Mouse (Mus musculus) telencephalon, adult 2 months (tissue): ENCODE data around the gene Ptx4.
A peak's percentile ranks its signal among the peaks of the same experiment; 100 is the strongest.

Experiments
- DNase-seq: peaks from one replicate; pipeline ENCODE4 v3.0.0-alpha.2; 2011; ENCODE audit warnings: low read depth, low spot score

Gene Ptx4

DNA sequence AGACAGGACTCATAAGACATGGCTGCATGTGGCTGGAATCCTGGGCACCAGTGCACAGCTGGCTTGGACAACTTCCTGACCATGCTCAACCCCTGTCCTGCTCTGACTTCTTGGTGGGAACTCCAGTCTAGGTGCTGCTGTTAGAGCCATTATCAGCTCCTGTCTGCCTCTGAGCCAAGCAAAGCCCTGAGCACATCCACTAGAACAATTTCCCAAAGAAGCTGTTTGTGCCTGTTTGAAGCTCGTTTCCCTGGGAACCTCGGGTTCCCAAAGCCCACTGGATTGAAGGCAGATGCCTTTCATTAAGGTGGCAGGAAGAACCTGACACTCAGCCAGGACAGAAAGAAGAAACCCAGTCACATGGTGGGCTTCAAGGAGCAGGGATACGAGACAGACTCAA lies at the start of gene Ptx4:
Gene Ptx4, plus strand, starts transcription at position 355 of the 400 bp plus-strand sequence.
- DNase-seq: no peak

DNA sequence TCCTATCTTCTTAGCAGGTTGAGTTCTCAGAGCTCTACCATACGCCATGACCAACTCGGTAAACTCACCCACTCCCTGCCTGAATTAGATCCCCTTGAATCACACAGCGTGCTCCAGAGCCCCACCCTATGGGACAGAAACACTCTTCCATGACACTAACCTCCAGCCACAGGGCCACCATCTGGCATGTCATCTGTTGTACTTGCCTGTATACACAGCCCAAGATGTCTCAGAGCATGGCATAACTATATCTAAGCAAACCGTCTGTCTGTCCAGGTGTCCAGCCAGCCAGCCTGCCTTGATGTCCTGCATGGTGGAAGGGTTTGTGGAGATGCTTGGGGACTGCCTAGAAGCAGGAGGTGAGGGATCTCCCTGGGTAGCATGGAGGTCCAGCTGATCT lies 43.7 kb upstream of the Ptx4 start:
- DNase-seq: no peak

DNA sequence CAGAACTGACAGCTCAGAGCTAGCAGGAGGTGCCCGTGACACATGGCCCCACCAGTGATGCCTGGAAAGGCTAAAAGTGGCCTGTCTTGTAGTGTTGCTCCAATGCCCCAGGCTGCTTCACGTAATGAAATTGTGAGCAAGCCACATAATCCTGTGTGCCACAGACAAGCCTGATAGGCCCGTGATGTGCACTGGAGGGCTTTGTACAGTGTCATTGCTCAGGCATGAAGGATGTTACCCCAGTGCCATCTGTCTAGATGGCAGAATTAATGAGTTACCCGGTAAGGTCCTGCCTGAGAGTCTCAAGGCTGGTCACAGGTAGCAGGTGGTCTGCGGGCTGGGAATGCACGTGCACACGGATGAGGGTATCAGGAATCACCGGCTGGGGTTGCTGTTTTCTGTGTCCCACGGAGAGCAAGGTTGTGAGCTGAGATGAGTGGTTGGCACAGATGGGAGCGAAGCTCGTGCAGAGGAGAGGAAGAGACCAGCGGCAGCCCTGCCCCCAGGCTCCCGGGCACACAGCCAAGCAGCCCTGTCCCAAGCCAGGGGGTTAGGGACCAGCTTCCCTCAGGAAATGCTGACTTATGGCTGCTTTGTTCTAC lies 42.7 kb upstream of the Ptx4 start:
- no peak for DNase-seq

DNA sequence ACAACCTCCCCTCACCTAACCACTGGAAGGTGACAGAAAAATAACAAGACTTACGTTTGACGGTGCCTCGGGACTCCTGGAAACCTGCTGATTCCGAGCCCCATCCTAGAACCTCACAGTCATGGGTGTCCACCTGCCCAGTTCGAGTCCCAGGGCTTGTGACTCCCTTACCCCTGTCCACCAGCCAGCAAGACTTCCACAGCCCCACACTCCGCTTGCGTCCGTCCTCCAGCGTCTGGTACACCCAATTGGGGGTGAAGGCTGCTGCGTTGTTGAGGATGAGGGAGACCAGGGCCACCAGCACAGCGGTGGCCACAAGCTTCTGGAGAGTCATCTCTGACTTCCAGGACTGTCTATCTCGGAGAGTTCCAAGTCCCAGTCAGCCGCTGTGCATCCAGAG lies 40.4 kb upstream of the Ptx4 start:
- DNase-seq: no peak

DNA sequence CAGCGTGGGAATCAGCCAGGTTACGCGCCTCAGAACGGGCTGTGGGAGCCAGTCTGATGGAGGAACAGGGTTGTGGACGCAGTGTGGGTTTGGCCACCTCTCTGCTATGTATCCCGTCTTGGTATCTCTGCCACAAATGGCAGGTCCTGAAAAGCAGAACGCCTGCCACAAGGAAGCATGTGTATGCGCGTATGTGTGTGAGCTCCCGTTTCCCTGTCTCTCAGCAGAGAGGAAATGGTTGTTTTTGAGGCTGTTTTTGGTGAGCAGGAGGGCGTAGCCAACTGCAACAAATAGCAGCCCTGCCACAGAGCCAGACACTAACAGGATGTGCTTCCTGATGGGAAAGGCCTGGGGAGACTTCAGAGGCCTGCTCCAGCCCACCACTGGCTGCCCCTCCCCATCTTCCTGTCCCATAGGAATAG lies 39.6 kb upstream of the Ptx4 start:
- DNase-seq: no peak

DNA sequence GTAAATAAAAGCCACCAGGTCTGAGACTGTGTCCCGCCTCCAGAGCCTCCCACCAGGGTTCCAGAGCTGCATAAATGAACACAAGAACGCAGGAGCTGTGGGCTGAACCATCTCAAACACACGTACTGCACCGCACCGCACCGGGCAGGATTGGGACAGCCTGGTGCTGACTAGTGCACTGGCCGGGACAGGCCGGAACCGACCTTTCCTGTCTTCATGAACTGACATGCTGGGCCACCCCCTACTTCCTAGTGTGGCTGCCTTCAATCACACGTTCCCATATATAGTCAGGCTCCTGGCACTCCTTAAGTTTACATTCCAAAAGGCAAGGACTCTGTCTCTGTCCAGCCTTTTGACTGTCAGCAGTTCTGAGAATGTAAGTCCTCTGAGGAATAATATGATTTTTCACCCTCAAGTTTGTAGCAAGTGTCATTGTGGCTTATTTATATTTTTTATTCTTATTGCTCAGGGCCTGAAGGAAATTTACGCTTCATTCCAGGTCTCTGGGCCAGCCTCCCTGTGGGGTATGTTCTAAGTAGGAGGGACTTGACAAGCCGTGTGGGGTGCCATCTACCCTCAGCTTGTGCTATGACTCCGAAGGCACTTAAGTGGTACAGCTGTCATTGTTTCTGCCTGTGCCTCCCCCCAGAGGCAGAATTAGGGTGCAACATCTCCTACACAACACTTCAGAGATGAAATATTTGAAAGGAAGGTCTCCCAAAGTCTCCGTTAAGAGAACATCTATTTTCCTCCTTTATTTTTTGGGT lies 38.3 kb upstream of the Ptx4 start:
- DNase-seq: peak; percentile 55

DNA sequence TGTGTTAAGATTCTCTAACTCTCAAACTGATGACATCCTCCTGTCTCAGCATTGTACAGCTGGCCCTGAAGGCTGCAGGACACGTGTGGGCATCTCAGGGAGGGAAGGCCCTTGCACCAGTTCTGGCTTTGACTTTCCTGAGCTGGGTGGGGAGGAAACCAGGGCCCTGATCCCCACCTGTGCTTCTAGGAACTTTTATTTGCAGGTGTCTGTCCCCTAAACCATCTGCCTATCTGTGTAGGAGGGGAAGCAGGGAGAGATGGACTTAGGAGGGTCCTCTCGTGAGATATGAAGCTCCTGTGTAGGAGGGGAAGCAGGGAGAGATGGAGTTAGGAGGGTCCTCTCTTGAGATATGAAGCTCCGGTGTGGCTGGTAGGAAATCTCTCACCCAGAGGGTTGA lies 37.7 kb upstream of the Ptx4 start:
- no peak for DNase-seq

DNA sequence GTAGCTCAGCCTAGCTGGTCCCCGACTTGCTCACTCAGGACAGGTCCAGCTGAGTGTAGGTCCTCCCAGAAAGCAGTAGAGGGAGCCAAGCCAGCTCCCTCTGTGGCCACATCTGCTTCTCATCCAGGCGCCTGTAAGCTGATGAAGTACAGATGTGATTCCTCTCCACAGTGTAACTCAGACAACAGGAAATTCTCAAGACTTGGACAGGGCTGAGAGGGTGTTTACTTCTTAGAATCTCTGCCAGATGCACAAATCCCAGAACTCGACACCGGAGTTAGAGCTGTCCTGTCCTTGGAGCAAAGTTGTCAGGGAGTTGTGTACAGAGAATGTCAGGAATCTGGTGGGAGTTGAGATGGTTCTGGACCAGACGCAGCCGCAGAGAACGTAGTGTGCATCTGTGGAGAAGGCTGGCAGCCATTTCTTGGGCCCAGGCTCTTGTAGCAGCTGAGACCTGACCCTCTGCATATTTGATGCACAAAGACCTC lies 37.1 kb upstream of the Ptx4 start, which contains the start of gene Tmem204:
Gene Tmem204, minus strand, starts transcription at position 148 of the 488 bp plus-strand sequence.
- DNase-seq: no peak

DNA sequence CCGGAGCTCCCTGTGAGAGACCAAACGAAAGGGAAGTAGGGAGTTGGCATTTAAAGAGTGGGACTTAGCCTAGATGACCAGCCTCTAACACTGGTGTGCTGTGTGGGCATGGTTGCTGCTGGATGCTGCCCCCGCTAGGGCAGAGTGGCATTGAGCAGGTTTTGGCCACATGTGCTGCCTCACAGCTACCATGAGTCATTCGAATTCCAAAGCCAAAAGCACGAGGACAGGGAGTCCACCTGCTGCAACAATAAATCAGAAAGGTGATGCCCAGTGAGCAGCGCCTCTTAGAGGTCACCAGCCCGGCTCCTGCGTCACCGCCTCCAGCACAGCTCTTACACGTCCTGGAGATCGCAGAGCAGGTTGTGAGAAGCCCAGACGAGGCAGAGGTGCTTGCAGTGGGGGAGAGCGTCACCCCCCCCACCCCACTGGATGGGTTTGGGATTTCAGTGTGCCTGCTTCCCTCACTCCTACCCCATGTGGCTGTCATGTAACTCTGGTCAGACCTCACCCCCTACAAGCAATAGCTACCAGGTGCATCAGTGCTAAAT lies 35.6 kb upstream of the Ptx4 start:
- DNase-seq: no peak

DNA sequence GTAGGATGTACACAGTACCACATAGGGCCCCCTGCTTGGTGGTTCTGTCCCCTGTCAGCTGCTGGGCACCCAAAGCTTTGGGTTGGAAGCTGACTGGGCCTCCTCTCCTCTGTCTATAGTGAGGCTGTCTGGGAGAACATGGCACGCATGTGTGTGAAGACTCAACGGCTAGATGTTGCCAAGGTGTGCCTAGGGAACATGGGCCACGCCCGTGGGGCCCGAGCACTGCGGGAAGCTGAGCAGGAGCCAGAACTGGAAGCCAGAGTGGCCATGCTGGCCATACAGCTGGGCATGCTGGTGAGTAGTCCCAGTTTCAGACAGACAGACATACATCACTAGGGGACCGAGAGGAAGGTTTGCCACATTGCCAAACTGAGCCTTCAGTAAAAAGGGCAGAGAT lies 33.8 kb upstream of the Ptx4 start:
- no peak for DNase-seq

DNA sequence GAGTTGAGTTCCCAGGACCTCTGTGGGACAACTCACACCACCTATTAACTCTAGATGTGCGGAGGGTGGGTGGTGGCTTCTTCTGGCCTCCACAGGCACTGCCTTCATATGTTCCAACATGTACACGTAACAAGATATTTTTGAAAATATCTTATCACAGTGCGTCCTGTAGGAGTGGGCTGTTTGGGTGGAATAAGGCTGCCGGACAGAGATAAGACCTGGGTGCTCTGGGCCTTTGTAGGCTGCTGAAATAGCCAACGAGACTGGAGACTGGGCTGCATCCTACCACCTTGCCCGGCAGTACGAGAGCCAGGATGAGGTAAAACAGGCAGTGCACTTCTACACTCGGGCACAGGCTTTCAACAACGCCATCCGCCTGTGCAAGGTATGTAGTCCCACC lies 31.4 kb upstream of the Ptx4 start:
- no peak for DNase-seq

DNA sequence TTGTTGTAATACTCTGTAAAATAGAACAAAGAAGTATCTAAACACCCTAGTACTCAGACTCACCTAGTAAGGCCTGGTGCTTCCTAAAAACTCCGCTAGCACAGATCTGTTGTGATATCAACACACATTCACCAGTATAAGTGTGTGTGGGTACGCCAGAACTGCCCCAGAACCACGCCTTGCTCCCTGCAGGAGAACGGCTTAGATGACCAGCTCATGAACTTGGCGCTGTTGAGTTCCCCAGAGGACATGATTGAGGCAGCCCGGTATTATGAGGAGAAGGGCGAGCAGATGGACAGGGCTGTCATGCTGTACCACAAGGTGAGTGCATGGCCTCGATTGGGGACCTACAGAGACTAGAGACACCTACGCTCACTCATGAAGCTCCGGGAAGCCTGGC lies 30.1 kb upstream of the Ptx4 start:
- DNase-seq: no peak

DNA sequence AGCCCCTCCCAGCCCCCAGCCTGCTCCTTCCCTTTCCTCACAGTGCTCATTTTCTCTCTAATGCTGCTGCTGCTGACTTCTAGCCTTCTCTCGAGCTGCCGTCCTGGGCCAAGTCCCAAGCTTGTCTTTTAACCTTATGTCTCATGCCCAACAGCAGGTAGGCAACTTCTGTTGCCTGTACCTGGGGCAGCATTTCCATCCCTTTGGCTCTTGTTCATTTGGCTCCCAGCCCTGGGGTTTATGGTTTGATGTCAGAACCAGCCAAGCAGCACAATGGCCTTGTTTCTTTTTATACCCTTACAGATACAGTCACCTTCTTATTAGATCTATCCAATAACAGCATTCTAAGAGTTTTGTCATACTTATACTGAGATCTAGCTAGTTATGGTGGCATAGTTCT lies 24.3 kb upstream of the Ptx4 start:
- no peak for DNase-seq

DNA sequence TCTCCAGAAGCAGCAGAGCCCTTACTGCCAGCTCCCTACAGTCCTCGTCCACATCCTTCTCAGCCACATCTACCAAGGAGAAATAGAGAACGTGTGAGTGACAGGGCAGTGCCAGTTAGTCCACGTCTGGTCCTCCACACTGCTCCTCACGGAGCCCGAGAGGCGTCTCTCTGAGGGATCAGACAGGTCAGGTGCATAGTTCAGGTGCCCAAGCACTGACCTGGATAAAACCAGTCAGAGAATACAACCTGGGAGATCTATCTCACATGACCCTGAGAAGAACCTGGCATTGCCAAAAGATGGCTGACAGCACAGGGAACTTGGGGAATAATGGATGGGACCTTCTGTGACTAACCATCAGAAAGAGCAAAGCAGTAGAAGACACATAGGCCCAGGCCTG lies 20.5 kb upstream of the Ptx4 start:
- no peak for DNase-seq

DNA sequence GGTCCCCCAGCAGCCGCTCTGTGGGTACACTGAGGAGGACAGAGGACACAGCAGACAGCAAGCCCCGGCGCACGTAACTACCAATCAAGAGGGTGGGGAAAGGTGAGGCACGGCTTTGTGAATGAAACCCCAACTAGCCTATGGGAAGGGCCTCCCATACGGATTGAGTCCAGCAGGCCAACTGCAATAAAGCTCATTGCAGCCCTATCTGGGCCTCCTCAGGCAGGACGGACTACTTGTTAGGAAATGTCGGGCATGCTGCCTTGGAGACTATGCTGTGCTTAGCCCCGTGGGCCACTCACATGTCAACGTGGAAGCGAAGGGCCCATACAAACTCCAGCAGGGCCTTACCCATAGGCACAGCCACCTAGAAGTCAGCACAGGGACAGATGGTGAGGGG lies 19.2 kb upstream of the Ptx4 start:
- DNase-seq: no peak

DNA sequence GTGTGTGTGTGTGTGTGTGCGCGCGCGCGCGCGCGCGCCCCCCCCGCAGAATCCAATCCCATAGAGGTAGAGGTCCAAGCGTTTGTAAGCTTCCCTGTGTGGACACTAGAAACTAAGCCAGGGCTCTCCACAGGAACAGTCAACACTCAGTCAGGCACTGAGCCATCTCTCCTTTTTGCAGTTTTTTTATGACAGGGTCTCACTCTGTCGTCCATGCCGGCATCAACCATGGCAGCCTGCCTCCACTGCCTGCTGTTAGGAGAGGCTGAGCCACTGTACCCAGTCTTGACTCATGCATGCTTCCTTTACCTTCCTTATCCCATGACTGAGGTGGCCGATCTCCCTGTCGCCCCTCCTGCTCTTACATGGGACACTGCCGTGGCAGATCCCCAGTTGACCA lies 12.8 kb upstream of the Ptx4 start:
- no peak for DNase-seq

DNA sequence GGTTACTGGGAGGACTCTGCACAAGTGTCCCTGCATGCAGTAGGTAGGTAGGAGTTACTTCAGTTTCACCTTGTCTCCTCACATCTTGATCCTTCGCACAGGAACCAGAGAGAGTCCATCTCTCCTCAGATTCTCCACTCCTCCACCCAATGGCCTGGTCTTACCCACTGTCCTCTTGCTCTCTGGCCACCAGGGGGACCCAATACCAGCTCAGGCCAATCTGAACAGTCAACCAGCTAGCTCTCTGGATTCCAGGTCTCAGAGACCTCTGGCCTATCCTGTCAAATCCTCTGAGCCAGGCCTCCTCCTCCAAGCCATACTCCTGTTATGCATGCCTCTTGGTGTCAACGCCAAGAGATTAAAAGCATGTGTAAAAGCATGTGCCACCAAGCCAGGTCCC lies 11.0 kb upstream of the Ptx4 start:
- DNase-seq: no peak

DNA sequence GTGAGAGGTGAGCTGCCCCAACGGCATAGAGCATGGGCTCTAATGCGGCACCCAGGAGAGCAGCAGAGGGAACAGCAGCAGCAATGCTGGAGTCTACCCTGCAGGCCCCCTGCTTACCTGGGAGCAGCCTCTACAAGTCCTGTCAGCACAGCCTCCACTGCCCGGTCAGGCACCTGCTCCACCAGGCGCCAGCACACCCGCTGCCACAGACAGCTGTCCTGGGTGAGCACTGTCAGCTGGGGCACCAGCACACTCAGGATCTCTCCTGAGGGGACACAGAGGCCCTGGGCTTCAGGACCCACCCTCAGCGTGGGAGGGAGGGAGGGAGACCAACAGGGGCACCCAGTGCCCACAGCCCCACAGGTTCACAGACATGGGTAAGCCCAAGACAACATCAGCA lies 10.0 kb upstream of the Ptx4 start:
- no peak for DNase-seq

DNA sequence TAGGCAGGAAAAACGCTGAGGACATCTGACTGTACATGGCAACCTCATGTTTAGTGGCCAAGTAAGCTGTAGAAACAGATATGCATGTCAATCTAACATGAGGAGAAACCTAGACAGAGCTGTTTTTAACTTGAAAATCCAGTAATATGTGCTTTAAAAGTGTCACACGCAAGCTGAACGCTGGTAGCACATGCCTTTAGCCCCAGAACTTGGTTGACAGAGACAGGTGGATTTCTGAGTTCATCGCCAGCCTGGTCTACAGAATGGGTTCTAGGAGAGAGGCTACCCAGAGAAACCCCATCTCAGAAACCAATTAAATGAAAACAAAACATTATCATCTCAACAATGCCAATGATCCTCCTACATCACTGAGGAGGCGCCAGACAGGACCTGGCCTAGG lies 9.3 kb upstream of the Ptx4 start:
- DNase-seq: no peak

DNA sequence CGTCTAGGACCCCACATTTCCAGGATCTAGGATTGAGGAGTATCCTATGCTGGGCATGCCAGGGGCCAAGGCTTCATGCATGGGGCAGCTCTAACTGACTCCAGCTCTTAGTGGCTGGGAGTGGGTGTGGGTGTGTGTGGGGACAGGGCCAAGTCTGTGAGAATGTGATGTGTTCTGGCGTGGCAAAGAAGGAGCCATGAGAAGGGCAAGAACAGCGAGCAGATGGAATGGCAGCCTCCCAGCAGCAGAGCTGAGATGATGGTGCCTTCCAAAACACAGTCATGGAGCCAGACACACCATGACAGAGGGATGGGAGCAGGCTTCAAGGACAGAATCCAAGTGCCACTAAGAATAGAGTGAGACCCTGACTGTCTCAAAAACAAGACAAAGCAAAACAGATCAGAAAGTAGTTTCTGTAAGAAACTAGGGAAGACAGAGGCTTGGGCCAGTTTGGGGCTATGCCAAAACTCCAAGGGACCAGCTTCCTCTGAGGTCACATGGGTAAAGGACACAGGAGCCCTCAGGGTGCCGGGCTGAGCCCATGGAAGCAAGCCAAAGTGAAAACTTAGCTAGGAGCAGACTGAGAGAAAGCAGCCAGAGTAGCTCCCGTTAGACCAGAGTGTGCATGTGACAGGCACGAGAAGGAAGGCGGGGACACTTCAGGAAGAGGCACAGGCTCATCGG lies 8.7 kb upstream of the Ptx4 start:
- DNase-seq: peak; percentile 68

DNA sequence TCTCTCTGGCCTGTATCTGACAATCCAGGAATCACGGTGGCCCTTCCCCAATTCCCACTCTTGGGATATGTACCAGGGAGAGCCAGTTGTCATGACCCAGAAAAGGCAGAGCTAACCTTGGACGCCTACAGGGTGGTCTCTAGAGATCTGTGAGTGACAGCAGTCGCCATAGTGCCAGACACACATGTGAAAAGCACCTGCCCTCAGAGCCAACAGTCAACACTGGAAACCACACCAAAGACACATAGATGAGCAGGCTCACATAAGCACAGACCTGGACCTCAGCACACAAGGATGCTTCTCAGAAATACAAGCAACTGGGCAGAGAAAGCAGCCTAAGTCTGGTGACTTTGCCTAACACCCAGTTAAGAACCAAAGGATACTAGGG lies 8.1 kb upstream of the Ptx4 start:
- no peak for DNase-seq

DNA sequence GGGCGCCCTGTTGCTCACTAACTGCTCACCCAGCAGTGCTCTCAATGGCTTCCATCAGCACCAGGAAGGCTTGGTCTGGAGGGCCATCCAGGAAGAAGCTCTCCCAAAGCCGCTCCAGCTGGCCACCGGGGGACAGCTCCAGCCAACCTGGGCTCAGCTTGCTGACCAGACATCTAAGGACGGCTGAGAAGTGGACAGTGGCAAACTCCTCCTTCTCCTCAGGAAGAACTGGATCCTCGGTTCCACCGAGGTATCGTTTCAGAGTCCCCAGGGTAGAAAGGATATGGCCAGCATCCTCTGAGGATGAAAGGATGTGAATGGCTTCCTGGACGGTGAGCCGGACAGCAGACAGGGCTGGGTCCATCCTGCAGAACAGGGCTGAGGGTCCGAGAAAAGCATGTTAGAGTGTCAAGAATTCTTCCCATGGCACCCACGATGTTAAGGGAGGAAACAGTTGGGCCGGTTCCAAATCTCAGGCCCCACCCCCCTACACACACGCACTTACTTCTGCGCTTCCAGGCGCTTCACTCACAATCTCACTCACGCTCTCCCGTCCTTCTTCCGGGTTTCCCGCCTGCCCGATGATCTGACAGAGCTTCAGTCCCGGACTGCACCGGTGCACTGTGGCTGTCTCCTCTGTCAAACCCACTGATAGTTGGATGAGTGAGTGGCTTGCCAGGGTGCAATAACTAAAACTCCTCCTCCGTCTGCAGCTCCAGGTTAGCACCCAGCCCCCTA lies 5.5 kb upstream of the Ptx4 start:
- DNase-seq: peak; percentile 15
